Mouse (Mus musculus) liver, postnatal 0 days (tissue): ENCODE results near the gene Guca2b. TPM values are rescaled to one million over a fixed set of nuclear protein-coding genes. Genes with fewer than 3 reads are reported as not detected.

Source experiments
- ATAC-seq: fragments of 200-750 bp; cut with Nextera tagmentation; 2 replicates; pipeline ENCODE4 v1.8.0; 2017; ENCODE audit warnings: mild to moderate bottlenecking, moderate library complexity
- DNase-seq: peaks from one replicate; pipeline ENCODE4 v3.0.0-alpha.2; 2016
- H3K27ac ChIP-seq: fragments of 300-500 bp; sonication (generic); 2 replicates; pipeline ENCODE4 v1.5.1; 2014; ENCODE audit warnings: antibody characterized with exemption, moderate library complexity, mild to moderate bottlenecking, low read depth
- H3K27me3 ChIP-seq: fragments of 300-500 bp; sonication (generic); 2 replicates; pipeline ENCODE4 v1.6.1; 2014; ENCODE audit warnings: low read length, control low read depth, mixed read lengths; ENCODE audit not compliant: insufficient read depth
- H3K36me3 ChIP-seq: fragments of 300-500 bp; sonication (generic); replicated peaks from 2 replicates; pipeline ENCODE4 v1.6.1; 2014; ENCODE audit warnings: mild to moderate bottlenecking, control low read depth, low read length, moderate library complexity, mixed read lengths; ENCODE audit not compliant: insufficient read depth
- H3K4me1 ChIP-seq: fragments of 300-500 bp; sonication (generic); 2 replicates; pipeline ENCODE4 v1.6.1; 2014; ENCODE audit warnings: antibody characterized with exemption, mild to moderate bottlenecking, control low read depth; ENCODE audit not compliant: insufficient read depth
- H3K4me2 ChIP-seq: fragments of 300-500 bp; sonication (generic); 2 replicates; pipeline ENCODE4 v1.6.1; 2014; ENCODE audit warnings: low read depth, mild to moderate bottlenecking, low read length, moderate library complexity, mixed read lengths
- H3K4me3 ChIP-seq: fragments of 300-500 bp; sonication (generic); 2 replicates; pipeline ENCODE4 v1.5.1; 2014; ENCODE audit warnings: low read depth, low read length
- H3K9ac ChIP-seq: fragments of 300-500 bp; sonication (generic); replicated peaks from 2 replicates; pipeline ENCODE4 v1.6.1; 2014; ENCODE audit warnings: mild to moderate bottlenecking, moderate library complexity
- H3K9me3 ChIP-seq: fragments of 300-500 bp; sonication (generic); 2 replicates; pipeline ENCODE4 v1.6.1; 2016; ENCODE audit warnings: mild to moderate bottlenecking, control low read depth, low read length, mixed read lengths
- CTCF ChIP-seq: sonication (generic); IDR thresholded peaks from 2 replicates; pipeline ENCODE4 v1.5.1; 2016; ENCODE audit warnings: antibody characterized with exemption, low read depth
- EP300 ChIP-seq: IDR thresholded peaks from 2 replicates; pipeline ENCODE4 v1.6.1; 2016; ENCODE audit warnings: antibody characterized with exemption, low read depth, mild to moderate bottlenecking
- WGBS: fragments of 180-500 bp; shearing (Covaris S2); extraction: QIAGEN DNeasy Blood & Tissue Kit; methylation state at CpG from one replicate; pipeline ENCODE4 v1.1.7; 2014; ENCODE audit not compliant: insufficient replicate concordance; 5-methylcytosine and 5-hydroxymethylcytosine counted together
- polyA plus RNA-seq: library from polyadenylated mRNA; unstranded; fragments of >200 nt; fragmentation: Nextera tagmentation; extraction: Ambion mirVana; gene quantifications from 2 replicates; pipeline ENCODE4 v1.2.1, GENCODE M21; 2015

Guca2b gene
- polyA plus RNA-seq, 1 experiment from 2014 or later: not detected

DNA sequence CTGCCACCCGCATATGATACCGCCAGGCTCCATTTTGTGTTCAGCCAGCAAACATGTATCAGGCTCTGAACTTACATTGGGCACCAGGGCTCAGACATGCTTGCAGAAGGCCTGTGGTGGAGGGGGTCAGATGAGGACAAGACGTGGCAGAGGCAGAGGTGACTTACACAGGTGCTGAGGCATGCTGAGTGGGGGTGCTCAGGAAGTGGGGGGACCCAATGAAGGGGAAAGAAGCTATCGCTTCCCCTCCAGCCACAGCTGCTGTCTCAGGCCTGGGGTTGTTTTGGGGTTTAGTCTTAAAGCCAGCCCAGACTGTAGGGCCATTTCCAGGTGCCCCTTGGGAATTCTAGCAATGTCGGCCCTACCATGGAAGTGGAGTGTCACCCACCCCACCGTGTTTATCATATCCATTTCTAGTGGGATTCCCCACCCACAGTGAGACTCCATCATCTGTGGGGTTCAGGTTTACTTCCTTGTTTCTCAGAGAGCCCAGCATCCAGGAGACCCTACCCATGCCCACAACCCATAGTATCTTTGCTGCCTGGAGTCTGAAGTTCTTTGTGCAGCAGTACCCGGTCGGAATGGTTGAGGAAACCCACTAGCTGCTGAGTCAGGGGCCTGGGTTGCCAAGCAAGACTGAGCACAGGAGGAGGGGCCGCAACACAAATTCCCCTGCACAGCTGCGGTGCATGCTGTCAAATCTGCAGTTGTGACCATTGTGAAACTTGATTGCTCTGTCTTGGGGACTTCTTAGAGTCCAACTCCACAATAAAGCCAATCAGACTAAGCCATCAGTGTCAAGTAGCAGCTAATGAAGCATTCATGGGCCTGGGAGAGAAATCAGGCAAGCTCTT, 10.8 kb upstream of the Guca2b start:
- H3K36me3 ChIP-seq: no peaks in the 10 kb centered on the region
- ATAC-seq (no peak), DNase-seq (peak; percentile 16)
- WGBS: 67% methylated on average over 10 of the region's 10 CpGs
- no peaks in the 10 kb centered on the region for H3K4me1 ChIP-seq
- H3K27ac ChIP-seq: no peak overlapping the region
- H3K9me3 ChIP-seq: no peaks in the 10 kb centered on the region
- no peak overlapping the region for H3K9ac ChIP-seq
- no peak overlapping the region for H3K4me3 ChIP-seq
- no peak for TF ChIP-seq EP300
- TF ChIP-seq CTCF: no peak
- no peak overlapping the region for H3K4me2 ChIP-seq
- H3K27me3 ChIP-seq: no peaks in the 10 kb centered on the region

- Histone ChIP-seq H3K36me3 (no peaks in the 10 kb centered on the region), H3K4me2 (no peak overlapping the region), H3K9me3 (no peaks in the 10 kb centered on the region), H3K9ac (no peak overlapping the region), H3K4me1 (no peaks in the 10 kb centered on the region), H3K27me3 (no peaks in the 10 kb centered on the region), H3K4me3 (no peak overlapping the region), H3K27ac (no peak overlapping the region)
- WGBS: 62% methylated on average over 4 of the region's 4 CpGs
- DNase-seq (no peak), ATAC-seq (no peak)
- no peak for TF ChIP-seq CTCF
- no peak for TF ChIP-seq EP300
Measured at GRCm38 (mm10) chr4:119668596-119668995, 9.8 kb upstream of the Guca2b start.

GRCm38 (mm10) chr4:119668185-119668584, 9.4 kb upstream of the Guca2b start:
- WGBS: 84% methylated on average over 3 of the region's 3 CpGs
- Histone ChIP-seq H3K27ac (no peak overlapping the region), H3K4me2 (no peak overlapping the region), H3K27me3 (no peaks in the 10 kb centered on the region), H3K4me1 (no peaks in the 10 kb centered on the region), H3K9me3 (no peaks in the 10 kb centered on the region), H3K4me3 (no peak overlapping the region), H3K36me3 (no peaks in the 10 kb centered on the region), H3K9ac (no peak overlapping the region)
- ATAC-seq: no peak
- DNase-seq: no peak
- no peak for TF ChIP-seq EP300
- TF ChIP-seq CTCF: no peak

GRCm38 (mm10) chr4:119667454-119667853, 8.7 kb upstream of the Guca2b start:
- Histone ChIP-seq H3K4me3 (no peak overlapping the region), H3K9ac (no peak overlapping the region), H3K4me2 (no peak overlapping the region), H3K27ac (no peak overlapping the region), H3K36me3 (no peaks in the 10 kb centered on the region), H3K4me1 (no peaks in the 10 kb centered on the region), H3K9me3 (no peaks in the 10 kb centered on the region), H3K27me3 (no peaks in the 10 kb centered on the region)
- WGBS: 21% methylated on average over 5 of the region's 5 CpGs
- ATAC-seq (peak; percentile 50; the same call in 1 of the 2 replicates), DNase-seq (peak; percentile 41)
- peak; percentile 84 for TF ChIP-seq CTCF
- TF ChIP-seq EP300: no peak

- Histone ChIP-seq H3K9me3 (no peaks in the 10 kb centered on the region), H3K36me3 (no peaks in the 10 kb centered on the region), H3K4me2 (no peak overlapping the region), H3K4me3 (no peak overlapping the region), H3K4me1 (no peaks in the 10 kb centered on the region), H3K27ac (no peak overlapping the region), H3K27me3 (no peaks in the 10 kb centered on the region), H3K9ac (no peak overlapping the region)
- ATAC-seq (no peak), DNase-seq (no peak)
- 75% methylated on average over 8 of the region's 8 CpGs for WGBS
- TF ChIP-seq EP300: no peak
Measured at GRCm38 (mm10) chr4:119666116-119666515, 7.4 kb upstream of the Guca2b start.

DNA sequence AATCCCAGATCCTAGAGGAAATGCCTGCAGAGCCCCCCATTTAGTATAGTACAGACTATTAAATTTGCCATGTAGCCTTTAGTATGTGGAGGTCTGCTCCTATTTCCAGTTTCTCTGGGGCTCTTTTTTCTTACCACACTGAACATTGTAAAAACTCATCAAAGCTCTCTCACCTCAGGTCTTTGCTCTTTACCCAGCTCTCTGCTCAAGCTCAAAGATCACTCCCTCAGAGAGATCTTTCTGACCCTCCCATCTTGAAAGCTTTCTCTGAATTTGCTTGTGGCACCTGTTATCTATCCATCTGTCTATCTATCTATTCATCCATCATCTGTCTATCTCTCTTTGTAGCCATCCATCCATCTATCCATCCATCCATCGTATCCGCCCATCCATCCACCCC, 6.4 kb upstream of the Guca2b start:
- no peak for ATAC-seq
- no peak for DNase-seq
- Histone ChIP-seq H3K4me2 (no peak overlapping the region), H3K27ac (no peak overlapping the region), H3K9ac (no peak overlapping the region), H3K4me3 (no peak overlapping the region), H3K36me3 (no peaks in the 10 kb centered on the region), H3K27me3 (no peaks in the 10 kb centered on the region), H3K4me1 (no peaks in the 10 kb centered on the region), H3K9me3 (no peaks in the 10 kb centered on the region)
- 86% methylated on average over 2 of the region's 2 CpGs for WGBS
- no peak for TF ChIP-seq CTCF
- TF ChIP-seq EP300: no peak
